Mouse (Mus musculus) bone marrow macrophage, adult 2 months (primary cell): ENCODE data around the gene Zfand2b.

Experiments used
- CTCF ChIP-seq: IDR thresholded peaks from 2 replicates; pipeline ENCODE4 v1.5.1; 2012; ENCODE audit warnings: low read depth, mild to moderate bottlenecking, low read length, moderate library complexity
- POLR2A ChIP-seq: IDR thresholded peaks from 2 replicates; pipeline ENCODE4 v1.6.1; 2012; ENCODE audit warnings: mild to moderate bottlenecking, low read depth, low read length, borderline replicate concordance

- no peak for TF ChIP-seq CTCF
- no peak for TF ChIP-seq POLR2A
Observed at GRCm38 (mm10) chr1:75187126-75187525, 18.7 kb downstream of the Zfand2b start.
